Mouse (Mus musculus) forebrain, embryonic 15.5 days (tissue): ENCODE results near the gene Cep57l1. TPM values are rescaled to one million over a fixed set of nuclear protein-coding genes. Genes with fewer than 3 reads are reported as not detected.
A peak's percentile ranks its signal among the peaks of the same experiment; 100 is the strongest.

ENCODE experiments used
- ATAC-seq: fragments of 200-750 bp; cut with Nextera tagmentation; replicated peaks from 2 replicates; pipeline ENCODE4 v1.8.0; 2017; ENCODE audit warnings: mild to moderate bottlenecking, moderate TSS enrichment, moderate library complexity
- H3K27ac ChIP-seq: fragments of 300-500 bp; sonication (generic); replicated peaks from 2 replicates; pipeline ENCODE4 v1.5.1; 2015; ENCODE audit warnings: mild to moderate bottlenecking, inconsistent platforms
- H3K27me3 ChIP-seq: fragments of 300-500 bp; sonication (generic); 2 replicates; pipeline ENCODE4 v1.6.1; 2015; ENCODE audit warnings: inconsistent platforms
- H3K36me3 ChIP-seq: fragments of 300-500 bp; sonication (generic); 2 replicates; pipeline ENCODE4 v1.6.1; 2015; ENCODE audit warnings: mild to moderate bottlenecking, inconsistent platforms
- H3K4me1 ChIP-seq: fragments of 300-500 bp; sonication (generic); 2 replicates; pipeline ENCODE4 v1.6.1; 2015; ENCODE audit warnings: inconsistent platforms
- H3K4me2 ChIP-seq: fragments of 300-500 bp; sonication (generic); replicated peaks from 2 replicates; pipeline ENCODE4 v1.6.1; 2015; ENCODE audit warnings: mild to moderate bottlenecking, inconsistent platforms
- H3K4me3 ChIP-seq: fragments of 300-500 bp; sonication (generic); 2 replicates; pipeline ENCODE4 v1.5.1; 2015; ENCODE audit warnings: mild to moderate bottlenecking, inconsistent platforms
- H3K9ac ChIP-seq: fragments of 300-500 bp; sonication (generic); replicated peaks from 2 replicates; pipeline ENCODE4 v1.6.1; 2015; ENCODE audit warnings: mild to moderate bottlenecking, inconsistent platforms
- H3K9me3 ChIP-seq: fragments of 300-500 bp; sonication (generic); 2 replicates; pipeline ENCODE4 v1.6.1; 2016; ENCODE audit warnings: inconsistent platforms
- WGBS: fragments of 180-500 bp; shearing (Covaris S2); methylation state at CpG from one replicate; pipeline ENCODE4 v1.1.7; 2015; ENCODE audit warnings: mixed read lengths; 5-methylcytosine and 5-hydroxymethylcytosine counted together
- polyA plus RNA-seq: library from polyadenylated mRNA; unstranded; fragments of >200 nt; fragmentation: Nextera tagmentation; extraction: Ambion mirVana; gene quantifications from 2 replicates; pipeline ENCODE4 v1.2.1, GENCODE M21; 2015

Cep57l1 gene
- polyA plus RNA-seq, 1 experiment from 2014 or later, result 19.9 TPM

- Histone ChIP-seq H3K4me2 (no peak overlapping the region), H3K27ac (no peak overlapping the region), H3K4me3 (no peak overlapping the region), H3K36me3 (peaks cover 5% of the 10 kb centered on the region), H3K27me3 (no peaks in the 10 kb centered on the region), H3K4me1 (no peaks in the 10 kb centered on the region), H3K9ac (no peak overlapping the region), H3K9me3 (no peaks in the 10 kb centered on the region)
- 92% methylated on average over 10 of the region's 10 CpGs for WGBS
- no peak for ATAC-seq
These were observed 78.9 kb downstream of the Cep57l1 start for GRCm38 (mm10) chr10:41730746-41731145.

GRCm38 (mm10) chr10:41726215-41726614 lies 83.5 kb downstream of the Cep57l1 start:
- H3K9ac ChIP-seq, result no peak overlapping the region
- H3K27me3 ChIP-seq, result no peaks in the 10 kb centered on the region
- no peak for ATAC-seq
- H3K4me1 ChIP-seq, result no peaks in the 10 kb centered on the region
- H3K4me2 ChIP-seq, result no peak overlapping the region
- H3K9me3 ChIP-seq, result no peaks in the 10 kb centered on the region
- WGBS, result 88% methylated on average over 9 of the region's 9 CpGs
- H3K4me3 ChIP-seq, result no peak overlapping the region
- peaks cover 5% of the 10 kb centered on the region for H3K36me3 ChIP-seq
- no peak overlapping the region for H3K27ac ChIP-seq

GRCm38 (mm10) chr10:41719587-41719986 lies 90.1 kb downstream of the Cep57l1 start:
- Histone ChIP-seq H3K9ac (no peak overlapping the region), H3K4me2 (no peak overlapping the region), H3K27me3 (no peaks in the 10 kb centered on the region), H3K4me1 (peaks cover 9% of the 10 kb centered on the region; the same call in 1 of the 2 replicates), H3K9me3 (no peaks in the 10 kb centered on the region), H3K36me3 (no peaks in the 10 kb centered on the region), H3K27ac (no peak overlapping the region), H3K4me3 (no peak overlapping the region)
- ATAC-seq, result no peak
- WGBS, result 72% methylated on average over 9 of the region's 9 CpGs

GRCm38 (mm10) chr10:41716029-41716897 lies 93.4 kb downstream of the Cep57l1 start, which contains the start of gene Ccdc162:
TSS of gene Ccdc162 (minus strand) at chr10:41716634.
- no peaks in the 10 kb centered on the region for H3K9me3 ChIP-seq
- H3K27me3 ChIP-seq, result no peaks in the 10 kb centered on the region
- H3K4me2 ChIP-seq, result no peak within 1 kb of the TSS
- H3K4me3 ChIP-seq, result no peak within 1 kb of the TSS
- H3K27ac ChIP-seq, result no peak within 1 kb of the TSS
- no peaks in the 10 kb centered on the region for H3K36me3 ChIP-seq
- 32% methylated on average over 15 of the region's 15 CpGs for WGBS
- H3K4me1 ChIP-seq, result peaks cover 9% of the 10 kb centered on the region; the same call in 1 of the 2 replicates
- peak; percentile 46; the same call in 1 of the 2 replicates for ATAC-seq
- H3K9ac ChIP-seq, result no peak within 1 kb of the TSS

- Histone ChIP-seq H3K4me1 (peaks cover 9% of the 10 kb centered on the region; the same call in 1 of the 2 replicates), H3K4me2 (no peak overlapping the region), H3K9me3 (no peaks in the 10 kb centered on the region), H3K36me3 (no peaks in the 10 kb centered on the region), H3K4me3 (no peak overlapping the region), H3K9ac (no peak overlapping the region), H3K27ac (no peak overlapping the region), H3K27me3 (no peaks in the 10 kb centered on the region)
- WGBS, result 84% methylated on average over 14 of the region's 14 CpGs
- no peak for ATAC-seq
These were observed 94.1 kb downstream of the Cep57l1 start for GRCm38 (mm10) chr10:41715557-41715956.

- H3K9ac ChIP-seq, result no peak overlapping the region
- H3K9me3 ChIP-seq, result no peaks in the 10 kb centered on the region
- peaks cover 7% of the 10 kb centered on the region; the same call in 1 of the 2 replicates for H3K4me1 ChIP-seq
- ATAC-seq, result no peak
- no peak overlapping the region for H3K4me3 ChIP-seq
- 54% methylated on average over 7 of the region's 7 CpGs for WGBS
- no peaks in the 10 kb centered on the region for H3K36me3 ChIP-seq
- no peaks in the 10 kb centered on the region for H3K27me3 ChIP-seq
- H3K4me2 ChIP-seq, result no peak overlapping the region
- no peak overlapping the region for H3K27ac ChIP-seq
These were observed 98.2 kb downstream of the Cep57l1 start for GRCm38 (mm10) chr10:41711467-41711866.

- no peak overlapping the region for H3K27ac ChIP-seq
- no peaks in the 10 kb centered on the region for H3K27me3 ChIP-seq
- H3K4me3 ChIP-seq, result no peak overlapping the region
- no peak for ATAC-seq
- no peaks in the 10 kb centered on the region for H3K36me3 ChIP-seq
- no peak overlapping the region for H3K4me2 ChIP-seq
- 77% methylated on average over 8 of the region's 8 CpGs for WGBS
- H3K9me3 ChIP-seq, result no peaks in the 10 kb centered on the region
- H3K9ac ChIP-seq, result no peak overlapping the region
- 0 out of 2 replicates have a peak, but pooled peaks cover 3% of the 10 kb centered on the region for H3K4me1 ChIP-seq
These were observed 98.9 kb downstream of the Cep57l1 start for GRCm38 (mm10) chr10:41710773-41711172.

- no peak for ATAC-seq
- Histone ChIP-seq H3K36me3 (no peaks in the 10 kb centered on the region), H3K4me2 (no peak overlapping the region), H3K9ac (no peak overlapping the region), H3K27ac (no peak overlapping the region), H3K27me3 (no peaks in the 10 kb centered on the region), H3K4me1 (no peaks in the 10 kb centered on the region), H3K4me3 (no peak overlapping the region), H3K9me3 (no peaks in the 10 kb centered on the region)
- WGBS, result 91% methylated on average over 8 of the region's 8 CpGs
These were observed 100.3 kb downstream of the Cep57l1 start for GRCm38 (mm10) chr10:41709341-41709740.

- Histone ChIP-seq H3K4me3 (no peak overlapping the region), H3K9me3 (no peaks in the 10 kb centered on the region), H3K27ac (no peak overlapping the region), H3K9ac (no peak overlapping the region), H3K4me2 (no peak overlapping the region), H3K4me1 (no peaks in the 10 kb centered on the region), H3K36me3 (no peaks in the 10 kb centered on the region), H3K27me3 (no peaks in the 10 kb centered on the region)
- ATAC-seq, result no peak
- 85% methylated on average over 5 of the region's 5 CpGs for WGBS
These were observed 110.0 kb downstream of the Cep57l1 start for GRCm38 (mm10) chr10:41699669-41700068.

GRCm38 (mm10) chr10:41697040-41697439 lies 112.6 kb downstream of the Cep57l1 start:
- H3K4me3 ChIP-seq, result no peak overlapping the region
- H3K27me3 ChIP-seq, result no peaks in the 10 kb centered on the region
- no peak for ATAC-seq
- no peak overlapping the region for H3K4me2 ChIP-seq
- no peaks in the 10 kb centered on the region for H3K4me1 ChIP-seq
- no peak overlapping the region for H3K27ac ChIP-seq
- no peaks in the 10 kb centered on the region for H3K36me3 ChIP-seq
- 89% methylated on average over 11 of the region's 11 CpGs for WGBS
- no peaks in the 10 kb centered on the region for H3K9me3 ChIP-seq
- no peak overlapping the region for H3K9ac ChIP-seq

GRCm38 (mm10) chr10:41690978-41691377 lies 118.7 kb downstream of the Cep57l1 start:
- H3K4me2 ChIP-seq, result no peak overlapping the region
- no peak for ATAC-seq
- H3K9me3 ChIP-seq, result no peaks in the 10 kb centered on the region
- H3K4me1 ChIP-seq, result peaks cover 5% of the 10 kb centered on the region
- no peak overlapping the region for H3K4me3 ChIP-seq
- no peak overlapping the region for H3K27ac ChIP-seq
- H3K27me3 ChIP-seq, result no peaks in the 10 kb centered on the region; the same call in 1 of the 2 replicates
- H3K36me3 ChIP-seq, result no peaks in the 10 kb centered on the region
- WGBS, result 62% methylated on average over 4 of the region's 4 CpGs
- H3K9ac ChIP-seq, result no peak overlapping the region

GRCm38 (mm10) chr10:41689941-41690887 lies 119.5 kb downstream of the Cep57l1 start:
- H3K4me2 ChIP-seq, result peak overlapping the region; percentile 70
- peak overlapping the region; percentile 43 for H3K4me3 ChIP-seq
- no peaks in the 10 kb centered on the region for H3K36me3 ChIP-seq
- no peaks in the 10 kb centered on the region; the same call in 1 of the 2 replicates for H3K27me3 ChIP-seq
- 22% methylated on average over 24 of the region's 24 CpGs for WGBS
- H3K9me3 ChIP-seq, result no peaks in the 10 kb centered on the region
- peaks cover 5% of the 10 kb centered on the region for H3K4me1 ChIP-seq
- peak overlapping the region; percentile 45 for H3K9ac ChIP-seq
- peak; percentile 41; the same call in 1 of the 2 replicates for ATAC-seq
- no peak overlapping the region for H3K27ac ChIP-seq
